Mouse (Mus musculus) neural tube, embryonic 12.5 days (tissue): ENCODE measurements at regions not wholly inside any gene's neighbourhood (a gene's known extent, or its start where the extent isn't known, plus 50 kb on each side); places are given as distances from the start of the nearest gene placed in this dataset.

Source experiments
- ATAC-seq: fragments of 200-750 bp; cut with Nextera tagmentation; 2 replicates; pipeline ENCODE4 v1.8.0; 2017; ENCODE audit warnings: low read depth, mild to moderate bottlenecking, moderate TSS enrichment, moderate library complexity; ENCODE audit not compliant: low FRiP score
- H3K27ac ChIP-seq: fragments of 300-500 bp; sonication (generic); 2 replicates; pipeline ENCODE4 v1.5.1; 2016
- H3K27me3 ChIP-seq: fragments of 300-500 bp; sonication (generic); replicated peaks from 2 replicates; pipeline ENCODE4 v1.6.1; 2016; ENCODE audit warnings: mild to moderate bottlenecking
- H3K36me3 ChIP-seq: fragments of 300-500 bp; sonication (generic); 2 replicates; pipeline ENCODE4 v1.6.1; 2016; ENCODE audit warnings: mild to moderate bottlenecking
- H3K4me1 ChIP-seq: fragments of 300-500 bp; sonication (generic); 2 replicates; pipeline ENCODE4 v1.6.1; 2016
- H3K4me2 ChIP-seq: fragments of 300-500 bp; sonication (generic); replicated peaks from 2 replicates; pipeline ENCODE4 v1.6.1; 2016; ENCODE audit warnings: mild to moderate bottlenecking
- H3K4me3 ChIP-seq: fragments of 300-500 bp; sonication (generic); 2 replicates; pipeline ENCODE4 v1.5.1; 2016
- H3K9ac ChIP-seq: fragments of 300-500 bp; sonication (generic); 2 replicates; pipeline ENCODE4 v1.6.1; 2016; ENCODE audit warnings: mild to moderate bottlenecking
- H3K9me3 ChIP-seq: fragments of 300-500 bp; sonication (generic); 2 replicates; pipeline ENCODE4 v1.6.1; 2016; ENCODE audit warnings: mild to moderate bottlenecking
- WGBS: fragments of 180-500 bp; shearing (Covaris S2); methylation state at CpG from one replicate; pipeline ENCODE4 v1.1.7; 2016; 5-methylcytosine and 5-hydroxymethylcytosine counted together

GRCm38 (mm10) chr17:4163502-4163901 lies 467.4 kb upstream of the Nox3 start:
- H3K4me1 ChIP-seq, result no peaks in the 10 kb centered on the region
- WGBS, result 78% methylated on average over 2 of the region's 2 CpGs

GRCm38 (mm10) chr17:4173951-4174361 lies 477.9 kb upstream of the Nox3 start:
- WGBS, result 61% methylated on average over 4 of the region's 4 CpGs
- H3K4me3 ChIP-seq, result no peak overlapping the region
- no peak overlapping the region for H3K4me2 ChIP-seq
- ATAC-seq, result no peak
- no peaks in the 10 kb centered on the region for H3K9me3 ChIP-seq
- no peaks in the 10 kb centered on the region for H3K27me3 ChIP-seq
- no peaks in the 10 kb centered on the region for H3K36me3 ChIP-seq
- no peak overlapping the region for H3K27ac ChIP-seq
- H3K4me1 ChIP-seq, result no peaks in the 10 kb centered on the region
- no peak overlapping the region for H3K9ac ChIP-seq

More at GRCm38 (mm10) chr17:4163502-4163901, 467.4 kb upstream of the Nox3 start:
- no peak for ATAC-seq
- Histone ChIP-seq H3K36me3 (no peaks in the 10 kb centered on the region), H3K27ac (no peak overlapping the region), H3K27me3 (no peaks in the 10 kb centered on the region), H3K4me3 (no peak overlapping the region), H3K9ac (no peak overlapping the region), H3K9me3 (no peaks in the 10 kb centered on the region), H3K4me2 (no peak overlapping the region)

GRCm38 (mm10) chr17:4175006-4175405 lies 478.9 kb upstream of the Nox3 start:
- H3K36me3 ChIP-seq, result no peaks in the 10 kb centered on the region
- WGBS, result 76% methylated on average over 9 of the region's 9 CpGs
- ATAC-seq, result no peak
- H3K4me2 ChIP-seq, result no peak overlapping the region
- H3K27me3 ChIP-seq, result no peaks in the 10 kb centered on the region
- H3K27ac ChIP-seq, result no peak overlapping the region
- H3K4me3 ChIP-seq, result no peak overlapping the region
- H3K4me1 ChIP-seq, result no peaks in the 10 kb centered on the region
- no peaks in the 10 kb centered on the region for H3K9me3 ChIP-seq
- no peak overlapping the region for H3K9ac ChIP-seq

- Histone ChIP-seq H3K36me3 (no peaks in the 10 kb centered on the region), H3K4me2 (no peak overlapping the region), H3K9ac (no peak overlapping the region), H3K27me3 (no peaks in the 10 kb centered on the region), H3K27ac (no peak overlapping the region), H3K9me3 (no peaks in the 10 kb centered on the region), H3K4me1 (no peaks in the 10 kb centered on the region), H3K4me3 (no peak overlapping the region)
- no peak for ATAC-seq
- WGBS, result 74% methylated on average over 2 of the region's 3 CpGs
Measured at GRCm38 (mm10) chr17:4176524-4176923, 480.5 kb upstream of the Nox3 start.

GRCm38 (mm10) chr17:4177485-4178150 lies 481.6 kb upstream of the Nox3 start:
- ATAC-seq, result peak; percentile 41; the same call in 1 of the 2 replicates
- Histone ChIP-seq H3K4me1 (no peaks in the 10 kb centered on the region), H3K27ac (no peak overlapping the region), H3K4me3 (no peak overlapping the region), H3K9ac (no peak overlapping the region), H3K27me3 (no peaks in the 10 kb centered on the region), H3K4me2 (peak overlapping the region; percentile 20; the same call in 1 of the 2 replicates), H3K36me3 (no peaks in the 10 kb centered on the region), H3K9me3 (no peaks in the 10 kb centered on the region)
- 29% methylated on average over 9 of the region's 9 CpGs for WGBS

- 56% methylated on average over 1 of the region's 1 CpGs for WGBS
- no peaks in the 10 kb centered on the region for H3K36me3 ChIP-seq
- no peaks in the 10 kb centered on the region for H3K27me3 ChIP-seq
- H3K9me3 ChIP-seq, result no peaks in the 10 kb centered on the region
- H3K4me2 ChIP-seq, result no peak overlapping the region
- no peak overlapping the region for H3K27ac ChIP-seq
- no peak overlapping the region for H3K9ac ChIP-seq
- no peaks in the 10 kb centered on the region for H3K4me1 ChIP-seq
- H3K4me3 ChIP-seq, result no peak overlapping the region
- no peak for ATAC-seq
Measured at GRCm38 (mm10) chr17:4179271-4179670, 483.2 kb upstream of the Nox3 start.

- ATAC-seq, result no peak
- Histone ChIP-seq H3K4me3 (no peak overlapping the region), H3K27ac (no peak overlapping the region), H3K4me2 (no peak overlapping the region), H3K27me3 (no peaks in the 10 kb centered on the region), H3K4me1 (no peaks in the 10 kb centered on the region), H3K9me3 (no peaks in the 10 kb centered on the region), H3K36me3 (no peaks in the 10 kb centered on the region), H3K9ac (no peak overlapping the region)
- 95% methylated on average over 1 of the region's 1 CpGs for WGBS
Measured at GRCm38 (mm10) chr17:4182106-4182505, 486.0 kb upstream of the Nox3 start.

- 82% methylated on average over 9 of the region's 9 CpGs for WGBS
- Histone ChIP-seq H3K4me1 (no peaks in the 10 kb centered on the region), H3K27me3 (no peaks in the 10 kb centered on the region), H3K4me3 (no peak overlapping the region), H3K4me2 (no peak overlapping the region), H3K9ac (no peak overlapping the region), H3K36me3 (no peaks in the 10 kb centered on the region), H3K27ac (no peak overlapping the region), H3K9me3 (no peaks in the 10 kb centered on the region)
- ATAC-seq, result no peak
Measured at GRCm38 (mm10) chr17:4186802-4187201, 490.7 kb upstream of the Nox3 start.

- Histone ChIP-seq H3K4me1 (no peaks in the 10 kb centered on the region), H3K9me3 (no peaks in the 10 kb centered on the region), H3K27ac (no peak overlapping the region), H3K4me2 (no peak overlapping the region), H3K36me3 (no peaks in the 10 kb centered on the region), H3K4me3 (no peak overlapping the region), H3K9ac (no peak overlapping the region), H3K27me3 (no peaks in the 10 kb centered on the region)
- WGBS, result 87% methylated on average over 4 of the region's 4 CpGs
- ATAC-seq, result no peak
Measured at GRCm38 (mm10) chr17:4187606-4188005, 491.5 kb upstream of the Nox3 start.

GRCm38 (mm10) chr17:4196793-4197448 lies 500.9 kb upstream of the Nox3 start:
- ATAC-seq, result no peak
- no peaks in the 10 kb centered on the region for H3K4me1 ChIP-seq
- H3K36me3 ChIP-seq, result no peaks in the 10 kb centered on the region
- H3K27ac ChIP-seq, result no peak overlapping the region
- H3K27me3 ChIP-seq, result no peaks in the 10 kb centered on the region
- no peak overlapping the region for H3K9ac ChIP-seq
- H3K4me3 ChIP-seq, result no peak overlapping the region
- H3K4me2 ChIP-seq, result no peak overlapping the region
- WGBS, result 65% methylated on average over 8 of the region's 8 CpGs
- H3K9me3 ChIP-seq, result no peaks in the 10 kb centered on the region

GRCm38 (mm10) chr17:4198001-4198400 lies 501.9 kb upstream of the Nox3 start:
- Histone ChIP-seq H3K27me3 (no peaks in the 10 kb centered on the region), H3K4me2 (no peak overlapping the region), H3K27ac (no peak overlapping the region), H3K4me3 (no peak overlapping the region), H3K4me1 (no peaks in the 10 kb centered on the region), H3K36me3 (no peaks in the 10 kb centered on the region), H3K9me3 (no peaks in the 10 kb centered on the region), H3K9ac (no peak overlapping the region)
- ATAC-seq, result no peak
- 83% methylated on average over 3 of the region's 3 CpGs for WGBS

GRCm38 (mm10) chr17:4199698-4200153 lies 503.7 kb upstream of the Nox3 start:
- H3K9me3 ChIP-seq, result no peaks in the 10 kb centered on the region
- H3K36me3 ChIP-seq, result no peaks in the 10 kb centered on the region
- no peaks in the 10 kb centered on the region for H3K4me1 ChIP-seq
- 94% methylated on average over 2 of the region's 2 CpGs for WGBS
- no peak overlapping the region for H3K27ac ChIP-seq
- ATAC-seq, result no peak
- H3K4me2 ChIP-seq, result no peak overlapping the region
- H3K27me3 ChIP-seq, result no peaks in the 10 kb centered on the region
- no peak overlapping the region for H3K9ac ChIP-seq
- H3K4me3 ChIP-seq, result no peak overlapping the region

GRCm38 (mm10) chr17:4201300-4201699 lies 505.2 kb upstream of the Nox3 start:
- H3K27me3 ChIP-seq, result no peaks in the 10 kb centered on the region
- no peak overlapping the region for H3K27ac ChIP-seq
- H3K36me3 ChIP-seq, result no peaks in the 10 kb centered on the region
- H3K9ac ChIP-seq, result no peak overlapping the region
- H3K9me3 ChIP-seq, result no peaks in the 10 kb centered on the region
- ATAC-seq, result no peak
- no peak overlapping the region for H3K4me3 ChIP-seq
- 91% methylated on average over 4 of the region's 4 CpGs for WGBS
- H3K4me1 ChIP-seq, result no peaks in the 10 kb centered on the region
- H3K4me2 ChIP-seq, result no peak overlapping the region
